Mouse (Mus musculus): ENCODE data around the gene Lclat1. TPM values are rescaled to one million over a fixed set of nuclear protein-coding genes. Genes with fewer than 3 reads are reported as not detected.
"Not testable (repeated sequence)": the region's sequence is repeated elsewhere in the genome, so short reads cannot be mapped to it uniquely, and the experiment has no call there.

The Lclat1 gene
- polyA plus RNA-seq, 1 experiment, result 22.8 TPM

- Histone ChIP-seq H3K4me3 (replicated peaks; ENCODE audit: extremely low read depth, low read depth, low read length) (no peak overlapping the region), H3K4me1 (ENCODE audit: control insufficient read depth, insufficient read depth, low read length) (no peaks in the 10 kb centered on the region)
- TF ChIP-seq CTCF (IDR thresholded peaks at IDR 0.05; ENCODE audit: insufficient read depth, low read length) (no peak), POLR2A (IDR thresholded peaks at IDR 0.05; ENCODE audit: borderline replicate concordance, extremely low read depth, low read depth, low read length) (no peak)
- DNase-seq, result no peak
- 60% methylated on average over 10 of the region's 10 CpGs for WGBS
Observed at GRCm38 (mm10) chr17:73275066-73275465, 167.3 kb downstream of the Lclat1 start.

GRCm38 (mm10) chr17:73277770-73278169 is 170.0 kb downstream of the Lclat1 start:
- no peak for DNase-seq
- no peak for TF ChIP-seq POLR2A (IDR thresholded peaks at IDR 0.05; ENCODE audit: borderline replicate concordance, extremely low read depth, low read depth, low read length)
- peak; percentile 40; the same call in 1 of the 2 replicates for TF ChIP-seq CTCF (IDR thresholded peaks at IDR 0.05; ENCODE audit: insufficient read depth, low read length)
- WGBS, result 86% methylated on average over 4 of the region's 4 CpGs
- Histone ChIP-seq H3K4me3 (replicated peaks; ENCODE audit: extremely low read depth, low read depth, low read length) (no peak overlapping the region), H3K4me1 (ENCODE audit: control insufficient read depth, insufficient read depth, low read length) (no peaks in the 10 kb centered on the region; the same call in 1 of the 2 replicates)

GRCm38 (mm10) chr17:73282702-73283101 is 174.9 kb downstream of the Lclat1 start:
- WGBS, result 39% methylated on average over 6 of the region's 6 CpGs
- not testable (repeated sequence) for DNase-seq; H3K4me3 ChIP-seq (replicated peaks; ENCODE audit: extremely low read depth, low read depth, low read length)

DNA sequence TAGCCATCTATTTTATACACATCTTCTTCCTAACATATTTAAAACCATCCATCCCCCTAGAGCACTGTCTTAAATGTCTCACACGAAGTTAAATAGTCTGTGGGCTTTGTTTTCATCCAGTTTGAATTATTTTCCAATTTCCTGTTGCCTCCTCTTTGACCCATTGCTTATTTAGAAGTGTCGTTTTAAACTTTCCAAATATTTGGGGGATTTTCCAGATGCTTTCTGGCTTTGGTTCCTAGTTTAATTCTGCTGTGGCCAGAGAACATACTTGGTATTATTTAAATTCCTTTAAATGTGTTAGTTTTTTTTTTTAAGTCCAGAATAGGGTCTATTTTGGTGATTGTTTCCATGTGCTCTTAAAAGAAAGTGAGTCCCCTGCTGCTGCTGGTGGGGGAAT is 176.5 kb downstream of the Lclat1 start:
- WGBS, result 26% methylated on average over 2 of the region's 2 CpGs
- no peaks in the 10 kb centered on the region; the same call in 1 of the 2 replicates for H3K4me1 ChIP-seq (ENCODE audit: control insufficient read depth, insufficient read depth, low read length)
- no peak overlapping the region for H3K4me3 ChIP-seq (replicated peaks; ENCODE audit: extremely low read depth, low read depth, low read length)
- TF ChIP-seq CTCF (IDR thresholded peaks at IDR 0.05; ENCODE audit: insufficient read depth, low read length) (no peak), POLR2A (IDR thresholded peaks at IDR 0.05; ENCODE audit: borderline replicate concordance, extremely low read depth, low read depth, low read length) (no peak)
- no peak for DNase-seq

More at GRCm38 (mm10) chr17:73282702-73283101, 174.9 kb downstream of the Lclat1 start:
- not testable (repeated sequence) for H3K4me1 ChIP-seq (ENCODE audit: control insufficient read depth, insufficient read depth, low read length)

Other genes with a start within 250 kb of the Lclat1 start
- gene Lbh, start 189.7 kb upstream of the Lclat1 start, polyA plus RNA-seq (2012; rRNA removed), result 151 and 253 TPM in 2 replicates